Mouse (Mus musculus): ENCODE measurements around the gene Nfkbia. TPM values are rescaled to one million over a fixed set of nuclear protein-coding genes. Genes with fewer than 3 reads are reported as not detected.

Gene Nfkbia
- total and polyA plus RNA-seq, 2 experiments from 2014 or later = 79.0 to 86.6 TPM

DNA sequence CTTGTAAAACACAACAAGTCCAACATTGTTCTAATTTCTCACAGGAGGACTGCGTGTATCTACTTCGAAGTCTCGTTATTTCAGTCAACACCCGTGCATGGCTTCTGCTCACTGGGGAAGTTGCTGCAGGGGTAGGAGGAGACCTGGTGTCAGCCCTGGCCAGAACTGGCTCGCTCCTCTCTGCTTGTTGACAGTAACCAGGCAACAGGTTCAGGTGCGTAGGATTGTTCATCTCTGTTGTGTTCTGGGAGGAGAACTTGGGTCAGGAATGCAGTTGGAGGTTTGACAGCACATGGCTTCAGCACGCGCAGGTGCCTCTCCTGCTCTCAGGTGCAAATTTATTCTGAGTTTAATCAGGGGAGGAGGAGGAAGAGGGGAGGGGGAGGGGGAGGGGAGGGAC is 5.3 kb upstream of the Nfkbia start:
- Histone ChIP-seq H3K36me3 (ENCODE audit: insufficient read depth, low read length) (no peaks in the 10 kb centered on the region), H3K27me3 (ENCODE audit: insufficient read depth, low read length) (no peaks in the 10 kb centered on the region), H3K4me3 (ENCODE audit: low read length) (no peak overlapping the region), H3K27ac (no peak overlapping the region), H3K9me3 (ENCODE audit: low read length) (no peaks in the 10 kb centered on the region), H3K9ac (replicated peaks; ENCODE audit: low read length) (no peak overlapping the region), H3K4me1 (ENCODE audit: insufficient read depth, low read length) (0 out of 2 replicates have a peak, but pooled peaks cover 3% of the 10 kb centered on the region), H3K4me2 (ENCODE audit: low read depth, low read length) (no peak overlapping the region)
- no peak for ATAC-seq
- 61% methylated on average over 8 of the region's 8 CpGs for WGBS
- TF ChIP-seq CTCF (IDR thresholded peaks at IDR 0.05; ENCODE audit: low read depth) = no peak
- no peak for DNase-seq (ENCODE audit: low spot score)

DNA sequence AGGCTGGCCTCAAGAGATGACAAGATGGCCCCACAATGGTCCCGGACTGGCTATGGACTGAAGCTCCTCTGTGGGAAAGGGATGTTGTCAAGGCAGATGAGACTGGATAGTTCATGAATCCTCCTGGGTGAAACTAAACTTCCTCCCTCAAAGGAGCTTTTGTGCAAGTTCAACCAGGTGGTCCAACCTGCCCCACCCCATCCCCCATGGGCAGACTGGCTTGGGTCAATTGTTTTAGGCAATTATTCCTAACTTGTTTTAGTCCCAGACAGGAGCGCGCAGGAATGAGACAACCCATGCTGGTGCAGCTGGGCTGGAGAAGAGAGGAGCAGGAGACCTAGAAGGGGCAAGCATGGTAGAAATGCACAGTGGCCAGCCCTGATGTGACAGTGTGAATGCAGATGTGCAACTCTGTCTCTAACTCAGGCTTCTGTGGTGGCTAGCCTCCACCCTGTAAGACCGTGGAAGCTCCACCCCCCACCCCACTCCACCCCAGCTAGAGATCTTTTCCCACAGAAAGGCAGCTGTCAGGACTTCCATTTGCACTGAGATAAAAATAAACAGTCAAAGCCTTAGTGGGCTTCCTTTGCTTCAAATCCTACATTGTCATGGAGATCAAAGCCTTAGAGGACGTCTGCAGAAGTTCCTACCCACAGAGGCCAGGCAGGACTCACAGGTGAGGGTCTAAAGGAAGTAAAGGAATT is 3.6 kb upstream of the Nfkbia start:
- H3K4me3 ChIP-seq (ENCODE audit: low read length) = no peak overlapping the region
- H3K4me2 ChIP-seq (ENCODE audit: low read depth, low read length) = no peak overlapping the region
- H3K9ac ChIP-seq (replicated peaks; ENCODE audit: low read length) = no peak overlapping the region
- 73% methylated on average over 5 of the region's 5 CpGs for WGBS
- ATAC-seq (no peak), DNase-seq (ENCODE audit: low spot score) (no peak)
- no peaks in the 10 kb centered on the region for H3K9me3 ChIP-seq (ENCODE audit: low read length)
- H3K4me1 ChIP-seq (ENCODE audit: insufficient read depth, low read length) = 0 out of 2 replicates have a peak, but pooled peaks cover 5% of the 10 kb centered on the region
- no peak for TF ChIP-seq CTCF (IDR thresholded peaks at IDR 0.05; ENCODE audit: low read depth)
- H3K27ac ChIP-seq = no peak overlapping the region
- no peaks in the 10 kb centered on the region for H3K27me3 ChIP-seq (ENCODE audit: insufficient read depth, low read length)
- no peaks in the 10 kb centered on the region for H3K36me3 ChIP-seq (ENCODE audit: insufficient read depth, low read length)

DNA sequence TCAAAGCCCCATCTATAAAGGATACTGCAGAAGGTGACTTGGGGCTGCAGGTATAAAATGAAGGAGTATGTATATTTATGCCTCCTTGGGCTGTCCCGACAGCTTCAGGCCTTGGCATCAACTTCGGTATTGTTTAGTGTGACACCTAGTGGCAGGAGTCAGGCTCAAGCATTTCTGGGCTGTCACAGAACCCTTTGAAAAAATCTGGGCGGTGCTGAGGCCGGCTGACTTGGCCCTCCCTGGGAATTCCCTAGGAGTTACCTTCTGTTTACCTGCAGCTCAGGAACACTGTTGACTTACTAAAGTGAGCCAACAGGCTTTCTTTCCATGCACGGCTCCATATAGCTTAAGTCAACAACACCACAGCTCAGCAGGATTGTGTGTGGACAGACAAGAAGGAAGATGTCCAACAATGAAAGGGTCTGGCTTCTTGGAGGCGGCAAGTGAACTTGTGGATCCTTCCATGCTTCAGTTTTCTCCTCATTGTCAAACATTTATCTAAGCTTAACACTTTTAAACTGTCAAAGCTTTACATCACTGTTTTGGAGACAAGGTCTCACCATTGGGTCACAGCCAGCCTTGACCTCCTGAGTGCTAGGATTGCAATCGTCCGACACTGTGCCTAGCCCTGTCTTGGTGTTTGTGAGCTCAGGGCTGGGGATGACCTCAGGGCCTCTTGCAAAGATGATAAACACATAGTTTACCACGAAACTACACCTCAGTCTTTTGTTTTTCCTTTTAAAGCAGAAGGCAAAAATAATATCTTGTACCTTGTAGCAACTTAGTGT is 2.9 kb upstream of the Nfkbia start:
- no peak overlapping the region for H3K4me3 ChIP-seq (ENCODE audit: low read length)
- no peak overlapping the region for H3K27ac ChIP-seq
- peak; percentile 83 for TF ChIP-seq CTCF (IDR thresholded peaks at IDR 0.05; ENCODE audit: low read depth)
- no peak overlapping the region for H3K4me2 ChIP-seq (ENCODE audit: low read depth, low read length)
- 35% methylated on average over 9 of the region's 9 CpGs for WGBS
- DNase-seq (ENCODE audit: low spot score) (peak; percentile 85), ATAC-seq (no peak)
- H3K9me3 ChIP-seq (ENCODE audit: low read length) = no peaks in the 10 kb centered on the region
- H3K4me1 ChIP-seq (ENCODE audit: insufficient read depth, low read length) = 0 out of 2 replicates have a peak, but pooled peaks cover 9% of the 10 kb centered on the region
- H3K9ac ChIP-seq (replicated peaks; ENCODE audit: low read length) = no peak overlapping the region
- H3K27me3 ChIP-seq (ENCODE audit: insufficient read depth, low read length) = no peaks in the 10 kb centered on the region
- H3K36me3 ChIP-seq (ENCODE audit: insufficient read depth, low read length) = peaks cover 5% of the 10 kb centered on the region; the same call in 1 of the 2 replicates

DNA sequence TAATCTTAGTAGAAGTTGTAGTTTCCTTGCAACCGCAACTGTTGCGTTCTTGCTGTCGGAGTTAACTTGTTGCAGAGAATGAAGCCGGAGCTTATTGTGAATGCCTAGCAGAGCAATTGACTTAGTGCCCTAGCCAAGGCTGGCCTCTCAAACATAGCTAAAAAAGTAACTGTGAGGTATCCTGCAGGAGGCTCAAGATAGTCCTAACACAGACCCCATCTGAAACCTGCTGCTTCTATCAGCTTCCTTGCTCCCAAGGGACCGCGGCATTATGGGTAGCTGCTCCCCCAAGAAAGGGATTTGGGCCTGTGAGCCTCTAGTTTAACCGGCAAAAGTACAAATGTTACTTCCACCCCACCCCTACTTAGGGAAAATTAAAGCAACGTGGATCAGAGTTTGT is 934 bp upstream of the Nfkbia start:
- no peak for TF ChIP-seq CTCF (IDR thresholded peaks at IDR 0.05; ENCODE audit: low read depth)
- Histone ChIP-seq H3K4me1 (ENCODE audit: insufficient read depth, low read length) (0 out of 2 replicates have a peak, but pooled peaks cover 8% of the 10 kb centered on the region), H3K9me3 (ENCODE audit: low read length) (no peaks in the 10 kb centered on the region), H3K4me3 (ENCODE audit: low read length) (peak overlapping the region; percentile 96), H3K36me3 (ENCODE audit: insufficient read depth, low read length) (peaks cover 9% of the 10 kb centered on the region; the same call in 1 of the 2 replicates), H3K4me2 (ENCODE audit: low read depth, low read length) (peak overlapping the region; percentile 89), H3K27ac (peak overlapping the region; percentile 99; the same call in 1 of the 2 replicates), H3K9ac (replicated peaks; ENCODE audit: low read length) (peak overlapping the region; percentile 95), H3K27me3 (ENCODE audit: insufficient read depth, low read length) (no peaks in the 10 kb centered on the region)
- ATAC-seq (no peak), DNase-seq (ENCODE audit: low spot score) (no peak)
- WGBS = 43% methylated on average over 8 of the region's 8 CpGs

DNA sequence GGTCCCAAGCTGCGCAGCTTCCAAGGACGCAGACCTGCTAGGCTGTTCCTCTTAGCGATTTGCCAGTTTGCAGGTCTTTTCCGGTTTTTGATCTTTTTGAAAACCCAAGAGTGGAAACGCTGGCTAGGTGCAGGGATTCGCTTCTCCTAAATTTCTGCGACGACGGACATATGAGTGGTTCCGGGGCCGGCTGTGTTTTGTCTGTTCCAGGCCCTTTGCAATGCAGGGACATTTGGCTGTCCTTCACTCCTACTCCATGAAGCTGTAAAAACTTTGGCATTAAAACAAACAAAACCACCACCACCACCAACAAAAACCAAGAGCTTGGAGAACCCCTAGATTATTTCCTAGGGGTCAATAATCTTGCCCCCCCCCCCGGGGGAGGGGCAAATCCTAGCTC is 494 bp upstream of the Nfkbia start:
- peaks cover 9% of the 10 kb centered on the region; the same call in 1 of the 2 replicates for H3K36me3 ChIP-seq (ENCODE audit: insufficient read depth, low read length)
- 0 out of 2 replicates have a peak, but pooled peaks cover 8% of the 10 kb centered on the region for H3K4me1 ChIP-seq (ENCODE audit: insufficient read depth, low read length)
- H3K27me3 ChIP-seq (ENCODE audit: insufficient read depth, low read length) = no peaks in the 10 kb centered on the region
- WGBS = under 1% methylated on average over 12 of the region's 12 CpGs
- H3K4me3 ChIP-seq (ENCODE audit: low read length) = peak overlapping the region; percentile 96
- peak overlapping the region; percentile 95 for H3K9ac ChIP-seq (replicated peaks; ENCODE audit: low read length)
- H3K4me2 ChIP-seq (ENCODE audit: low read depth, low read length) = peak overlapping the region; percentile 89
- TF ChIP-seq CTCF (IDR thresholded peaks at IDR 0.05; ENCODE audit: low read depth) = no peak
- H3K27ac ChIP-seq = peak overlapping the region; percentile 99
- H3K9me3 ChIP-seq (ENCODE audit: low read length) = no peaks in the 10 kb centered on the region
- DNase-seq (ENCODE audit: low spot score) (no peak), ATAC-seq (no peak)

DNA sequence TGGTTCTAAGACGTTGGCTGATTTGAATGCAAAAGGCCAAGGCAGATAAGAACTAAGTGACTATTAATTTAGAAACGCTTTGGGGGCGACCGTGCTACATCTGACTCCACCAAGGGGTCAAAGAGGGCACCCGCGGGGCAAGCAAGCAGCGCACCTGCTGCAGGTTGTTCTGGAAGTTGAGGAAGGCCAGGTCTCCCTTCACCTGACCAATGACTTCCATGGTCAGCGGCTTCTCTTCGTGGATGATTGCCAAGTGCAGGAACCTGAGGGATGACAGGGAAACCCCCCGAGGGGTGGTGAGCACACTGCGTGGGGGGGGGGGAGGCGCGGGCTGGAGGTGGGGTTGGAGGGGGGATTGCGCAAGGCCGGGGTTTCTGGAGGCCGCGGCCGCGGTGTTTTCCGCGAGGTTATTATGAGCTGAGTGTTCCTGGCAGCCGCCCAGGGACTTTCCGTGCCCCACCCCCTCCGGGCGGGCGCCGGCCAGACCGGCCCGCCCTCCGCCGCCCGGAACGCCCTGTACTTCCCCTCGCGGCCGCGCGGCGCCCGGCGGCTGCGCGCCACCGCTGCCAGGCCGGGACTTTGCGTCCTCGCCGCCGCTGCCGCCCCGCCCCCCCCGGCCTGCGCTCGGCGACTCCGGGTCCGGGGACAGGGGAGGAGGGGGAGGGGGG is 797 bp downstream of the Nfkbia start:
- Histone ChIP-seq H3K27me3 (ENCODE audit: insufficient read depth, low read length) (no peaks in the 10 kb centered on the region), H3K4me3 (ENCODE audit: low read length) (peak overlapping the region; percentile 96), H3K27ac (peak overlapping the region; percentile 99), H3K9ac (replicated peaks; ENCODE audit: low read length) (peak overlapping the region; percentile 95), H3K9me3 (ENCODE audit: low read length) (no peaks in the 10 kb centered on the region), H3K36me3 (ENCODE audit: insufficient read depth, low read length) (peaks cover 9% of the 10 kb centered on the region; the same call in 1 of the 2 replicates), H3K4me1 (ENCODE audit: insufficient read depth, low read length) (0 out of 2 replicates have a peak, but pooled peaks cover 8% of the 10 kb centered on the region), H3K4me2 (ENCODE audit: low read depth, low read length) (peak overlapping the region; percentile 89)
- ATAC-seq = peak; percentile 90
- 1% methylated on average over 31 of the region's 57 CpGs for WGBS
- no peak for TF ChIP-seq CTCF (IDR thresholded peaks at IDR 0.05; ENCODE audit: low read depth)
- peak; percentile 95 for DNase-seq (ENCODE audit: low spot score)

All from hindbrain, postnatal 0 days (tissue).